Mouse (Mus musculus) hindbrain, embryonic 15.5 days (tissue): ENCODE measurements around the gene Kifc3. TPM values are rescaled to one million over a fixed set of nuclear protein-coding genes. Genes with fewer than 3 reads are reported as not detected.

Experiments used
- ATAC-seq: fragments of 200-750 bp; cut with Nextera tagmentation; 2 replicates; pipeline ENCODE4 v1.8.0; 2017; ENCODE audit warnings: low read depth, moderate number of reproducible peaks, moderate TSS enrichment; ENCODE audit not compliant: low FRiP score
- H3K27ac ChIP-seq: fragments of 300-500 bp; sonication (generic); replicated peaks from 2 replicates; pipeline ENCODE4 v1.5.1; 2015; ENCODE audit warnings: mild to moderate bottlenecking, inconsistent platforms
- H3K27me3 ChIP-seq: fragments of 300-500 bp; sonication (generic); 2 replicates; pipeline ENCODE4 v1.6.1; 2015; ENCODE audit warnings: control low read depth, inconsistent platforms
- H3K36me3 ChIP-seq: fragments of 300-500 bp; sonication (generic); 2 replicates; pipeline ENCODE4 v1.6.1; 2015; ENCODE audit warnings: control low read depth, inconsistent platforms
- H3K4me1 ChIP-seq: fragments of 300-500 bp; sonication (generic); replicated peaks from 2 replicates; pipeline ENCODE4 v1.6.1; 2015; ENCODE audit warnings: control low read depth, inconsistent platforms
- H3K4me2 ChIP-seq: fragments of 300-500 bp; sonication (generic); 2 replicates; pipeline ENCODE4 v1.6.1; 2015; ENCODE audit warnings: moderate library complexity, mild to moderate bottlenecking, inconsistent platforms
- H3K4me3 ChIP-seq: fragments of 300-500 bp; sonication (generic); 2 replicates; pipeline ENCODE4 v1.5.1; 2015; ENCODE audit warnings: mild to moderate bottlenecking, inconsistent platforms
- H3K9ac ChIP-seq: fragments of 300-500 bp; sonication (generic); 2 replicates; pipeline ENCODE4 v1.6.1; 2015; ENCODE audit warnings: inconsistent platforms
- H3K9me3 ChIP-seq: fragments of 300-500 bp; sonication (generic); 2 replicates; pipeline ENCODE4 v1.6.1; 2016; ENCODE audit warnings: control low read depth, inconsistent platforms
- WGBS: fragments of 180-500 bp; shearing (Covaris S2); methylation state at CpG from one replicate; pipeline ENCODE4 v1.1.7; 2015; 5-methylcytosine and 5-hydroxymethylcytosine counted together
- polyA plus RNA-seq: library from polyadenylated mRNA; unstranded; fragments of >200 nt; fragmentation: Nextera tagmentation; extraction: Ambion mirVana; gene quantifications from 2 replicates; pipeline ENCODE4 v1.2.1, GENCODE M21; 2015

Gene Kifc3
- polyA plus RNA-seq, 1 experiment from 2014 or later, result 30.2 TPM

- 21% methylated on average over 2 of the region's 2 CpGs for WGBS
Observed at GRCm38 (mm10) chr8:95054927-95055510, 147.6 kb downstream of the Kifc3 start, which contains the start of gene Drc7. TSS of gene Drc7 (plus strand) at chr8:95055103.

DNA sequence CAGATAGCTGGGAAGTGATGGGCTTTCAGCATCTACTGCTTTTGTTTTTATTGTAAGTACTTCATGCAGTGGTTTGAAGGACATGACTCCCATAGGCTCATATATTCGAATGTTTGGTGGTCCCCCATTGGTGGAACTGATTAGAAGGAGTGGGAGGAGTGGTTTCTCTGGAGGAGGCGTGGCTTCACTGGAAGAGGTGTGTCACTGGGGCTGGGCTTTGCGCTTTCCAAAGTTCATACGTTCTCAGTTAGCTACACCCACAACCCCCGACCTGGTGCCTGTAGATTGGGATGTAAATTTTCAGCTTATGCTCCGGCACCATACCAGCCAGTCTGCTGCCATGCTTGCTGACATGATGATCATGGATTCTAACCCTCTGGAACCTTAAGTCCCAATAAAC lies 148.2 kb downstream of the Kifc3 start:
- Histone ChIP-seq H3K9me3 (no peaks in the 10 kb centered on the region), H3K4me3 (no peak overlapping the region), H3K4me1 (0 out of 2 replicates have a peak, but pooled peaks cover 3% of the 10 kb centered on the region), H3K36me3 (no peaks in the 10 kb centered on the region), H3K9ac (no peak overlapping the region), H3K27me3 (no peaks in the 10 kb centered on the region), H3K27ac (no peak overlapping the region), H3K4me2 (no peak overlapping the region)
- peak; percentile 44; the same call in 1 of the 2 replicates for ATAC-seq
- 68% methylated on average over 6 of the region's 6 CpGs for WGBS

More at GRCm38 (mm10) chr8:95054927-95055510, 147.6 kb downstream of the Kifc3 start, which contains the start of gene Drc7:
- Histone ChIP-seq H3K4me1 (0 out of 2 replicates have a peak, but pooled peaks cover 3% of the 10 kb centered on the region), H3K36me3 (no peaks in the 10 kb centered on the region), H3K4me2 (peak within 1 kb of the TSS; percentile 35; the same call in 1 of the 2 replicates), H3K9ac (no peak within 1 kb of the TSS), H3K9me3 (no peaks in the 10 kb centered on the region), H3K27me3 (no peaks in the 10 kb centered on the region), H3K27ac (no peak within 1 kb of the TSS), H3K4me3 (no peak within 1 kb of the TSS)
- ATAC-seq, result peak; percentile 85

Other genes starting within 250 kb of the Kifc3 start
- 116 and 122 TPM in 2 replicates for gene Adgrg1, start 228.1 kb downstream of the Kifc3 start, polyA plus RNA-seq
- gene Adgrg3, start 185.1 kb downstream of the Kifc3 start, polyA plus RNA-seq, result 0.79 and 0.95 TPM in 2 replicates
- gene Drc7, start 147.7 kb downstream of the Kifc3 start, polyA plus RNA-seq, result 2.1 and 2.4 TPM in 2 replicates
- gene Katnb1, start 121.6 kb downstream of the Kifc3 start, polyA plus RNA-seq, result 42.2 and 49.9 TPM in 2 replicates
- gene Cngb1, start 103.8 kb upstream of the Kifc3 start, polyA plus RNA-seq, result 0.43 TPM in 2 replicates
- 2.3 and 3.6 TPM in 2 replicates for gene Tepp, start 107.8 kb upstream of the Kifc3 start, polyA plus RNA-seq
- 15.2 and 16.5 TPM in 2 replicates for gene Zfp319, start 129.1 kb upstream of the Kifc3 start, polyA plus RNA-seq
- gene Usb1, start 129.5 kb upstream of the Kifc3 start, polyA plus RNA-seq, result 34.8 and 35.8 TPM in 2 replicates
- 20.0 and 22.1 TPM in 2 replicates for gene Mmp15, start 149.5 kb upstream of the Kifc3 start, polyA plus RNA-seq
- gene Cfap20, start 232.1 kb upstream of the Kifc3 start, polyA plus RNA-seq, result 120 and 122 TPM in 2 replicates